Mouse (Mus musculus): ENCODE measurements at regions not wholly inside any gene's neighbourhood (a gene's known extent, or its start where the extent isn't known, plus 50 kb on each side); places are given as distances from the start of the nearest gene placed in this dataset.

- WGBS: 76% methylated on average over 4 of the region's 4 CpGs
- Histone ChIP-seq H3K27me3 (no peaks in the 10 kb centered on the region), H3K9ac (no peak overlapping the region), H3K27ac (replicated peaks) (no peak overlapping the region), H3K36me3 (no peaks in the 10 kb centered on the region), H3K9me3 (no peaks in the 10 kb centered on the region), H3K4me2 (no peak overlapping the region), H3K4me1 (replicated peaks) (peaks cover 35% of the 10 kb centered on the region), H3K4me3 (no peak overlapping the region)
- ATAC-seq (ENCODE audit: low read depth): no peak
Observed at GRCm38 (mm10) chr12:73409481-73410085, 123.0 kb downstream of the Slc38a6 start.

GRCm38 (mm10) chr12:73408614-73409013 is 122.0 kb downstream of the Slc38a6 start:
- H3K9ac ChIP-seq: no peak overlapping the region
- WGBS: 72% methylated on average over 7 of the region's 7 CpGs
- peaks cover 38% of the 10 kb centered on the region for H3K4me1 ChIP-seq (replicated peaks)

GRCm38 (mm10) chr12:73408165-73408564 is 121.6 kb downstream of the Slc38a6 start:
- H3K4me3 ChIP-seq: no peak overlapping the region
- H3K27ac ChIP-seq (replicated peaks): no peak overlapping the region
- H3K4me2 ChIP-seq: no peak overlapping the region
- H3K4me1 ChIP-seq (replicated peaks): peaks cover 34% of the 10 kb centered on the region
- 86% methylated on average over 11 of the region's 11 CpGs for WGBS
- H3K27me3 ChIP-seq: no peaks in the 10 kb centered on the region
- no peaks in the 10 kb centered on the region for H3K36me3 ChIP-seq
- H3K9ac ChIP-seq: no peak overlapping the region
- ATAC-seq (ENCODE audit: low read depth): no peak
- H3K9me3 ChIP-seq: no peaks in the 10 kb centered on the region

More at GRCm38 (mm10) chr12:73408614-73409013, 122.0 kb downstream of the Slc38a6 start:
- no peaks in the 10 kb centered on the region for H3K36me3 ChIP-seq
- no peaks in the 10 kb centered on the region for H3K27me3 ChIP-seq
- H3K9me3 ChIP-seq: no peaks in the 10 kb centered on the region
- H3K4me3 ChIP-seq: no peak overlapping the region
- no peak overlapping the region for H3K4me2 ChIP-seq
- no peak overlapping the region for H3K27ac ChIP-seq (replicated peaks)
- no peak for ATAC-seq (ENCODE audit: low read depth)

GRCm38 (mm10) chr12:73406556-73407087 is 120.0 kb downstream of the Slc38a6 start:
- no peaks in the 10 kb centered on the region for H3K36me3 ChIP-seq
- H3K4me3 ChIP-seq: no peak overlapping the region
- no peak overlapping the region for H3K9ac ChIP-seq
- 90% methylated on average over 8 of the region's 8 CpGs for WGBS
- no peaks in the 10 kb centered on the region for H3K9me3 ChIP-seq
- H3K27ac ChIP-seq (replicated peaks): no peak overlapping the region
- H3K4me2 ChIP-seq: no peak overlapping the region
- H3K27me3 ChIP-seq: no peaks in the 10 kb centered on the region
- H3K4me1 ChIP-seq (replicated peaks): peaks cover 25% of the 10 kb centered on the region; the same call in 1 of the 2 replicates
- no peak for ATAC-seq (ENCODE audit: low read depth)

- Histone ChIP-seq H3K4me2 (no peak overlapping the region), H3K9ac (no peak overlapping the region), H3K9me3 (no peaks in the 10 kb centered on the region), H3K4me3 (no peak overlapping the region), H3K27me3 (no peaks in the 10 kb centered on the region), H3K27ac (replicated peaks) (no peak overlapping the region), H3K36me3 (no peaks in the 10 kb centered on the region), H3K4me1 (replicated peaks) (peaks cover 20% of the 10 kb centered on the region; the same call in 1 of the 2 replicates)
- ATAC-seq (ENCODE audit: low read depth): no peak
- 74% methylated on average over 9 of the region's 9 CpGs for WGBS
Observed at GRCm38 (mm10) chr12:73405583-73405982, 119.0 kb downstream of the Slc38a6 start.

GRCm38 (mm10) chr12:73405106-73405505 is 118.5 kb downstream of the Slc38a6 start:
- Histone ChIP-seq H3K4me1 (replicated peaks) (peaks cover 20% of the 10 kb centered on the region; the same call in 1 of the 2 replicates), H3K9me3 (no peaks in the 10 kb centered on the region), H3K36me3 (no peaks in the 10 kb centered on the region), H3K27me3 (no peaks in the 10 kb centered on the region), H3K27ac (replicated peaks) (no peak overlapping the region), H3K4me2 (no peak overlapping the region), H3K9ac (no peak overlapping the region), H3K4me3 (no peak overlapping the region)
- no peak for ATAC-seq (ENCODE audit: low read depth)
- 69% methylated on average over 8 of the region's 8 CpGs for WGBS

- Histone ChIP-seq H3K4me2 (no peak overlapping the region), H3K27ac (replicated peaks) (no peak overlapping the region), H3K36me3 (no peaks in the 10 kb centered on the region), H3K9ac (no peak overlapping the region), H3K27me3 (no peaks in the 10 kb centered on the region), H3K4me3 (no peak overlapping the region), H3K4me1 (replicated peaks) (peaks cover 16% of the 10 kb centered on the region; the same call in 1 of the 2 replicates), H3K9me3 (no peaks in the 10 kb centered on the region)
- 72% methylated on average over 13 of the region's 13 CpGs for WGBS
- no peak for ATAC-seq (ENCODE audit: low read depth)
Observed at GRCm38 (mm10) chr12:73403906-73404474, 117.4 kb downstream of the Slc38a6 start.

Measured in neural tube, embryonic 13.5 days (tissue).